Mouse (Mus musculus): ENCODE measurements around the gene Katnb1.

- TF ChIP-seq CTCF (IDR thresholded peaks at IDR 0.05; ENCODE audit: low read depth, low read length), result no peak
- no peak for TF ChIP-seq POLR2A (IDR thresholded peaks at IDR 0.05; ENCODE audit: insufficient read depth, low read length)
Observed at GRCm38 (mm10) chr8:95037106-95037925, 43.7 kb upstream of the Katnb1 start.
